Mouse (Mus musculus) heart, embryonic 15.5 days (tissue): Measurements from ENCODE around the gene Rgs9. TPM values are rescaled to one million over a fixed set of nuclear protein-coding genes. Genes with fewer than 3 reads are reported as not detected.
A peak's percentile ranks its signal among the peaks of the same experiment; 100 is the strongest.
"Not testable (repeated sequence)": the region's sequence is repeated elsewhere in the genome, so short reads cannot be mapped to it uniquely, and the experiment has no call there.

ENCODE experiments used
- ATAC-seq: fragments of 200-750 bp; cut with Nextera tagmentation; replicated peaks from 2 replicates; pipeline ENCODE4 v1.8.0; 2017; ENCODE audit warnings: low read depth, moderate TSS enrichment; ENCODE audit not compliant: insufficient number of reproducible peaks, insufficient read depth, low FRiP score
- H3K27ac ChIP-seq: fragments of 300-500 bp; sonication (generic); 2 replicates; pipeline ENCODE4 v1.5.1; 2015; ENCODE audit warnings: mild to moderate bottlenecking, inconsistent platforms
- H3K27me3 ChIP-seq: fragments of 300-500 bp; sonication (generic); 2 replicates; pipeline ENCODE4 v1.6.1; 2015; ENCODE audit warnings: inconsistent platforms
- H3K36me3 ChIP-seq: fragments of 300-500 bp; sonication (generic); 2 replicates; pipeline ENCODE4 v1.6.1; 2015; ENCODE audit warnings: mild to moderate bottlenecking, inconsistent platforms
- H3K4me1 ChIP-seq: fragments of 300-500 bp; sonication (generic); replicated peaks from 2 replicates; pipeline ENCODE4 v1.6.1; 2015; ENCODE audit warnings: inconsistent platforms
- H3K4me2 ChIP-seq: fragments of 300-500 bp; sonication (generic); 2 replicates; pipeline ENCODE4 v1.6.1; 2015; ENCODE audit warnings: inconsistent platforms, mild to moderate bottlenecking, moderate library complexity
- H3K4me3 ChIP-seq: fragments of 300-500 bp; sonication (generic); 2 replicates; pipeline ENCODE4 v1.5.1; 2015; ENCODE audit warnings: mild to moderate bottlenecking, inconsistent platforms
- H3K9ac ChIP-seq: fragments of 300-500 bp; sonication (generic); 2 replicates; pipeline ENCODE4 v1.6.1; 2015; ENCODE audit warnings: mild to moderate bottlenecking, inconsistent platforms
- H3K9me3 ChIP-seq: fragments of 300-500 bp; sonication (generic); replicated peaks from 2 replicates; pipeline ENCODE4 v1.6.1; 2016; ENCODE audit warnings: inconsistent platforms
- WGBS: fragments of 180-500 bp; shearing (Covaris S2); methylation state at CpG from one replicate; pipeline ENCODE4 v1.1.7; 2015; ENCODE audit warnings: mixed read lengths; 5-methylcytosine and 5-hydroxymethylcytosine counted together
- polyA plus RNA-seq: library from polyadenylated mRNA; unstranded; fragments of >200 nt; fragmentation: Nextera tagmentation; extraction: Ambion mirVana; gene quantifications from 2 replicates; pipeline ENCODE4 v1.2.1, GENCODE M21; 2015

The Rgs9 gene
- polyA plus RNA-seq, 1 experiment from 2014 or later = 0.59 TPM

GRCm38 (mm10) chr11:109302338-109302737 is 4.4 kb upstream of the Rgs9 start:
- 41% methylated on average over 4 of the region's 4 CpGs for WGBS
- ATAC-seq = no peak
- no peak overlapping the region for H3K9ac ChIP-seq
- peaks cover 13% of the 10 kb centered on the region; the same call in 1 of the 2 replicates for H3K27me3 ChIP-seq
- H3K36me3 ChIP-seq = no peaks in the 10 kb centered on the region
- no peak overlapping the region for H3K27ac ChIP-seq
- no peak overlapping the region for H3K4me3 ChIP-seq
- peaks cover 6% of the 10 kb centered on the region for H3K4me1 ChIP-seq
- no peak overlapping the region for H3K4me2 ChIP-seq
- no peaks in the 10 kb centered on the region for H3K9me3 ChIP-seq

- no peaks in the 10 kb centered on the region for H3K36me3 ChIP-seq
- H3K4me2 ChIP-seq = no peak overlapping the region
- H3K4me3 ChIP-seq = no peak overlapping the region
- no peaks in the 10 kb centered on the region for H3K9me3 ChIP-seq
- H3K27ac ChIP-seq = no peak overlapping the region
- H3K27me3 ChIP-seq = peaks cover 22% of the 10 kb centered on the region; the same call in 1 of the 2 replicates
- WGBS = 86% methylated on average over 7 of the region's 7 CpGs
- H3K4me1 ChIP-seq = peaks cover 7% of the 10 kb centered on the region
- H3K9ac ChIP-seq = no peak overlapping the region
- no peak for ATAC-seq
Observed at GRCm38 (mm10) chr11:109297031-109297430, 898 bp downstream of the Rgs9 start.

- Histone ChIP-seq H3K27me3 (peaks cover 6% of the 10 kb centered on the region; the same call in 1 of the 2 replicates), H3K4me1 (no peaks in the 10 kb centered on the region), H3K27ac (no peak overlapping the region), H3K9me3 (no peaks in the 10 kb centered on the region), H3K9ac (no peak overlapping the region), H3K4me3 (no peak overlapping the region), H3K4me2 (no peak overlapping the region), H3K36me3 (no peaks in the 10 kb centered on the region)
- ATAC-seq = no peak
- WGBS = 64% methylated on average over 3 of the region's 3 CpGs
Observed at GRCm38 (mm10) chr11:109292056-109292455, 5.9 kb downstream of the Rgs9 start.

- H3K4me3 ChIP-seq, H3K9me3 ChIP-seq, H3K4me1 ChIP-seq, H3K4me2 ChIP-seq, H3K9ac ChIP-seq, H3K27me3 ChIP-seq, ATAC-seq, H3K27ac ChIP-seq, H3K36me3 ChIP-seq: not testable (repeated sequence)
- WGBS = 86% methylated on average over 9 of the region's 9 CpGs
Observed at GRCm38 (mm10) chr11:109289378-109289777, 8.6 kb downstream of the Rgs9 start.

- no peak for ATAC-seq
- H3K27me3 ChIP-seq = no peaks in the 10 kb centered on the region
Observed at GRCm38 (mm10) chr11:109284811-109285210, 13.1 kb downstream of the Rgs9 start.

GRCm38 (mm10) chr11:109278186-109278585 is 19.7 kb downstream of the Rgs9 start:
- ATAC-seq = peak; percentile 55; the same call in 1 of the 2 replicates
- H3K9ac ChIP-seq = no peak overlapping the region
- H3K4me1 ChIP-seq = peaks cover 3% of the 10 kb centered on the region; the same call in 1 of the 2 replicates
- H3K4me2 ChIP-seq = no peak overlapping the region
- H3K36me3 ChIP-seq = no peaks in the 10 kb centered on the region
- no peak overlapping the region for H3K4me3 ChIP-seq
- no peaks in the 10 kb centered on the region for H3K9me3 ChIP-seq
- 45% methylated on average over 7 of the region's 7 CpGs for WGBS
- no peaks in the 10 kb centered on the region for H3K27me3 ChIP-seq
- no peak overlapping the region for H3K27ac ChIP-seq

More at GRCm38 (mm10) chr11:109284811-109285210, 13.1 kb downstream of the Rgs9 start:
- H3K4me3 ChIP-seq = no peak overlapping the region
- no peak overlapping the region for H3K27ac ChIP-seq
- 79% methylated on average over 1 of the region's 1 CpGs for WGBS
- no peaks in the 10 kb centered on the region for H3K4me1 ChIP-seq
- H3K36me3 ChIP-seq = no peaks in the 10 kb centered on the region
- no peak overlapping the region for H3K9ac ChIP-seq
- no peak overlapping the region for H3K4me2 ChIP-seq
- no peaks in the 10 kb centered on the region for H3K9me3 ChIP-seq

- H3K27me3 ChIP-seq = no peaks in the 10 kb centered on the region
- H3K9me3 ChIP-seq = no peaks in the 10 kb centered on the region
- no peak overlapping the region for H3K27ac ChIP-seq
- H3K4me1 ChIP-seq = 0 out of 2 replicates have a peak, but pooled peaks cover 6% of the 10 kb centered on the region
- 85% methylated on average over 9 of the region's 9 CpGs for WGBS
- ATAC-seq = no peak
- no peak overlapping the region for H3K4me3 ChIP-seq
- H3K9ac ChIP-seq = no peak overlapping the region
- H3K4me2 ChIP-seq = no peak overlapping the region
- H3K36me3 ChIP-seq = no peaks in the 10 kb centered on the region
Observed at GRCm38 (mm10) chr11:109271399-109271798, 26.5 kb downstream of the Rgs9 start.

GRCm38 (mm10) chr11:109270366-109270765 is 27.6 kb downstream of the Rgs9 start:
- Histone ChIP-seq H3K27ac (no peak overlapping the region), H3K4me3 (no peak overlapping the region), H3K27me3 (no peaks in the 10 kb centered on the region), H3K9ac (no peak overlapping the region), H3K9me3 (no peaks in the 10 kb centered on the region), H3K36me3 (no peaks in the 10 kb centered on the region), H3K4me2 (no peak overlapping the region), H3K4me1 (0 out of 2 replicates have a peak, but pooled peaks cover 6% of the 10 kb centered on the region)
- ATAC-seq = no peak
- 73% methylated on average over 8 of the region's 8 CpGs for WGBS

- no peak for ATAC-seq
- H3K4me3 ChIP-seq = no peak overlapping the region
Observed at GRCm38 (mm10) chr11:109269662-109270341, 28.1 kb downstream of the Rgs9 start.

GRCm38 (mm10) chr11:109269283-109269661 is 28.7 kb downstream of the Rgs9 start:
- Histone ChIP-seq H3K27me3 (no peaks in the 10 kb centered on the region), H3K4me3 (no peak overlapping the region), H3K9ac (no peak overlapping the region), H3K9me3 (no peaks in the 10 kb centered on the region), H3K36me3 (no peaks in the 10 kb centered on the region), H3K27ac (no peak overlapping the region), H3K4me2 (no peak overlapping the region; the same call in 1 of the 2 replicates), H3K4me1 (0 out of 2 replicates have a peak, but pooled peaks cover 6% of the 10 kb centered on the region)
- 48% methylated on average over 5 of the region's 5 CpGs for WGBS
- no peak for ATAC-seq

More at GRCm38 (mm10) chr11:109269662-109270341, 28.1 kb downstream of the Rgs9 start:
- WGBS = 59% methylated on average over 16 of the region's 16 CpGs
- Histone ChIP-seq H3K27me3 (no peaks in the 10 kb centered on the region), H3K9me3 (no peaks in the 10 kb centered on the region), H3K4me2 (no peak overlapping the region; the same call in 1 of the 2 replicates), H3K9ac (no peak overlapping the region), H3K36me3 (no peaks in the 10 kb centered on the region), H3K4me1 (0 out of 2 replicates have a peak, but pooled peaks cover 6% of the 10 kb centered on the region), H3K27ac (no peak overlapping the region)

GRCm38 (mm10) chr11:109266161-109266910 is 31.6 kb downstream of the Rgs9 start:
- no peak for ATAC-seq
- Histone ChIP-seq H3K9ac (no peak overlapping the region), H3K4me2 (no peak overlapping the region), H3K4me1 (0 out of 2 replicates have a peak, but pooled peaks cover 6% of the 10 kb centered on the region), H3K36me3 (no peaks in the 10 kb centered on the region), H3K9me3 (no peaks in the 10 kb centered on the region), H3K4me3 (no peak overlapping the region), H3K27me3 (no peaks in the 10 kb centered on the region), H3K27ac (no peak overlapping the region)
- WGBS = 75% methylated on average over 12 of the region's 12 CpGs
